Mouse (Mus musculus): ENCODE results near the gene Bcl6.

GRCm38 (mm10) chr16:23978495-23978894 is 10.2 kb downstream of the Bcl6 start:
- TF ChIP-seq GATA1 (IDR thresholded peaks at IDR 0.05; ENCODE audit: low read length) (no peak), TAL1 (IDR thresholded peaks at IDR 0.05; ENCODE audit: low read length) (no peak)
